ENCODE assay signal across 10 mouse cellular contexts in the genomic region with DNA sequence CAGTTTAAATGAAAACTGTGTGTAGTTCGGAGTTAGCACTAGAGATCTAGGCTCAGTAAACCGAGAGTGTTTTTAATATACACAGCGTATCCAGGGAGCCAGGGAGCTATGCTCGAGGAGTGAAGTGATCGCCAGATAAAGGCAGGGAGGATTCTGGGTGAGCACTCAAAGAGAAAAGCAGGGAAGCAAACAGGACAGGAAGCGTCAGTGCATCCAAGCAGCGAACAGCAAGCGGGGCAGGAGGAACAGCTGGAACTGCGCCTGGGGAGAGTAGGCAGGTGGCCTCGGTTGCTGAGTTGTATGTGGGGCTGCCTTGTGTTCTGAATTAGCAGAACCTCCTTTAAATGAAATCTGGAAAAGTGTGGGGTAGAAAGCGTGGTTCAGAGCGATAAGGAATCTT.
DNase-seq lines count a peak whose midpoint lies in the region; ATAC-seq and TF ChIP-seq lines count a peak whose summit lies in the region.
"Had no signal": no experiment of that assay in that cellular context is flagged by ENCODE, and none has a peak within 500 bp of the region (broad histone marks: within the 10 kb centered on the region; RNA-seq: fewer than 3 reads in every experiment).

No protein-coding gene starts in this region.

- H3K4me1 ChIP-seq in hindbrain, postnatal 0 days (ENCODE audit: insufficient read depth, low read length): no peaks in the 10 kb centered on the region
- peaks cover 18% of the 10 kb centered on the region for H3K4me1 ChIP-seq in hindbrain, embryonic 13.5 days (replicated peaks)
- H3K4me1 ChIP-seq in kidney, adult 2 months (ENCODE audit: control insufficient read depth, insufficient read depth, low read length): no peaks in the 10 kb centered on the region

- H3K9ac ChIP-seq in hindbrain, postnatal 0 days (replicated peaks; ENCODE audit: low read length): no peak overlapping the region
- H3K9ac ChIP-seq in hindbrain, embryonic 13.5 days: no peak overlapping the region
- H3K9ac ChIP-seq: embryonic facial prominence, embryonic 12.5 days had no signal

- H3K27ac ChIP-seq in hindbrain, postnatal 0 days: no peak overlapping the region
- H3K27ac ChIP-seq in hindbrain, embryonic 13.5 days: no peak overlapping the region
- no peak overlapping the region for H3K27ac ChIP-seq in kidney, adult 2 months (ENCODE audit: insufficient read depth, low read depth, low read length)
- H3K27ac ChIP-seq: embryonic facial prominence, embryonic 12.5 days had no signal

- peak; percentile 26 for DNase-seq in embryo, embryonic 11 days
- no peak for DNase-seq in embryo, embryonic 9.5 days (ENCODE audit: extremely low spot score)
- DNase-seq in hindbrain, postnatal 0 days (ENCODE audit: low spot score): peak; percentile 36
- peak; percentile 47 for DNase-seq in retina, postnatal 1 day
- DNase-seq in retina, embryonic 14.5 days (ENCODE audit: low spot score): no peak
- peak; percentile 38 for DNase-seq in telencephalon, adult 2 months (ENCODE audit: low read depth, low spot score)
- DNase-seq in kidney, adult 2 months: no peak
- DNase-seq: gastrocnemius, postnatal 36 days had no signal

- TF ChIP-seq CTCF in hindbrain, postnatal 0 days (IDR thresholded peaks at IDR 0.05; ENCODE audit: low read depth): no peak
- TF ChIP-seq CTCF in kidney, adult 2 months (conservative IDR thresholded peaks at IDR 0.05; ENCODE audit: insufficient read depth, insufficient read length, low read depth, low read length): no peak

- no peaks in the 10 kb centered on the region for H3K27me3 ChIP-seq in hindbrain, postnatal 0 days (ENCODE audit: insufficient read depth, low read length)
- no peaks in the 10 kb centered on the region for H3K27me3 ChIP-seq in hindbrain, embryonic 13.5 days
- H3K27me3 ChIP-seq in kidney, adult 2 months (replicated peaks; ENCODE audit: control insufficient read depth, insufficient read depth, low read length): no peaks in the 10 kb centered on the region
- H3K27me3 ChIP-seq: embryonic facial prominence, embryonic 12.5 days had no signal

- peaks cover 19% of the 10 kb centered on the region for H3K36me3 ChIP-seq in hindbrain, postnatal 0 days (ENCODE audit: insufficient read depth, low read length)
- H3K36me3 ChIP-seq in hindbrain, embryonic 13.5 days: peaks cover 85% of the 10 kb centered on the region
- H3K36me3 ChIP-seq in kidney, adult 2 months (ENCODE audit: control insufficient read depth, insufficient read depth, low read length): no peaks in the 10 kb centered on the region
- H3K36me3 ChIP-seq: embryonic facial prominence, embryonic 12.5 days had no signal

- H3K4me3 ChIP-seq in hindbrain, postnatal 0 days (ENCODE audit: low read length): no peak overlapping the region
- no peak overlapping the region for H3K4me3 ChIP-seq in hindbrain, embryonic 13.5 days
- H3K4me3 ChIP-seq in kidney, adult 2 months (ENCODE audit: insufficient read depth, low read depth, low read length): no peak overlapping the region
- H3K4me3 ChIP-seq: embryonic facial prominence, embryonic 12.5 days had no signal

- no peak for TF ChIP-seq POLR2A in kidney, adult 2 months (IDR thresholded peaks at IDR 0.05; ENCODE audit: low read depth, low read length)

- H3K4me2 ChIP-seq in hindbrain, postnatal 0 days (ENCODE audit: low read depth, low read length): no peak overlapping the region
- H3K4me2 ChIP-seq in hindbrain, embryonic 13.5 days: no peak overlapping the region

- H3K9me3 ChIP-seq in hindbrain, postnatal 0 days (ENCODE audit: low read length): no peaks in the 10 kb centered on the region
- H3K9me3 ChIP-seq in hindbrain, embryonic 13.5 days: no peaks in the 10 kb centered on the region
- H3K9me3 ChIP-seq: embryonic facial prominence, embryonic 12.5 days had no signal

- no peak for ATAC-seq in hindbrain, postnatal 0 days
- no peak for ATAC-seq in hindbrain, embryonic 13.5 days (ENCODE audit: low FRiP score)

- WGBS in hindbrain, postnatal 0 days: 36% methylated on average over 12 of the region's 12 CpGs
- WGBS in hindbrain, embryonic 13.5 days: 46% methylated on average over 12 of the region's 12 CpGs
- 48% methylated on average over 12 of the region's 12 CpGs for WGBS in kidney, adult 2 months

Comparison
In these comparisons a context has a peak if more than half of its experiments do, and no peak if none do; other contexts are left out.
1. DNase-seq: peak in embryo, embryonic 11 days (single experiment), hindbrain, postnatal 0 days (single experiment), retina, postnatal 1 day (single experiment) and telencephalon, adult 2 months (single experiment); none in embryo, embryonic 9.5 days (single experiment), retina, embryonic 14.5 days (single experiment) and kidney, adult 2 months (single experiment).